Mouse (Mus musculus) adrenal gland, postnatal 36 days (tissue): ENCODE measurements around the gene Gtpbp3. TPM values are rescaled to one million over a fixed set of nuclear protein-coding genes. Genes with fewer than 3 reads are reported as not detected.

ENCODE experiments used
- DNase-seq, 2 experiments: peaks; one replicate each; pipeline ENCODE4 v3.0.0; 2021; ENCODE audit warnings: mixed read lengths in 1 of 2
- total RNA-seq, 2 experiments: library from RNA; stranded (reverse); gene quantifications; 2 replicates each; pipeline ENCODE4 v1.2.3; 2021

The Gtpbp3 gene
- total RNA-seq, 2 experiments from 2014 or later = 22.5 to 23.1 TPM

DNA sequence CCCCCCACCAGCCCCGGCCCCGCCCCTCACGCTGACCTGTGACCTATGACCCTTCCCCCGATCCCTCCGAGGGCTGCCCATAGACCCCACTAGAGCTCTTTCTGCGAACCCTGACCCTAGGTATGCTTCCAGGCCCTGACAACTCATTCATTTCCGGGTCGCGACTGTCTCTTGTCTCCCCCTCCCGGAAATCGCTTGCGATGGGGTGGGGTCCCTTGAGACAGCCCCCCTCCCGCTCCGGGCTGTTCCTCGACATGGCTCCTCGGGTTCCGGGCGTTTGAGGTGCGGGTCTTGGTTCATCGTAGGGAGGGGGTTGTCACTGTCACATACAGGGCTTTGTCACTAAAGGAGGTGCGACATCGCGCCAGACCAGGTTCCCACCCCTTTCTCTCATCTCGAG lies 18.5 kb upstream of the Gtpbp3 start:
- peak; percentile 37 to 59 for DNase-seq

DNA sequence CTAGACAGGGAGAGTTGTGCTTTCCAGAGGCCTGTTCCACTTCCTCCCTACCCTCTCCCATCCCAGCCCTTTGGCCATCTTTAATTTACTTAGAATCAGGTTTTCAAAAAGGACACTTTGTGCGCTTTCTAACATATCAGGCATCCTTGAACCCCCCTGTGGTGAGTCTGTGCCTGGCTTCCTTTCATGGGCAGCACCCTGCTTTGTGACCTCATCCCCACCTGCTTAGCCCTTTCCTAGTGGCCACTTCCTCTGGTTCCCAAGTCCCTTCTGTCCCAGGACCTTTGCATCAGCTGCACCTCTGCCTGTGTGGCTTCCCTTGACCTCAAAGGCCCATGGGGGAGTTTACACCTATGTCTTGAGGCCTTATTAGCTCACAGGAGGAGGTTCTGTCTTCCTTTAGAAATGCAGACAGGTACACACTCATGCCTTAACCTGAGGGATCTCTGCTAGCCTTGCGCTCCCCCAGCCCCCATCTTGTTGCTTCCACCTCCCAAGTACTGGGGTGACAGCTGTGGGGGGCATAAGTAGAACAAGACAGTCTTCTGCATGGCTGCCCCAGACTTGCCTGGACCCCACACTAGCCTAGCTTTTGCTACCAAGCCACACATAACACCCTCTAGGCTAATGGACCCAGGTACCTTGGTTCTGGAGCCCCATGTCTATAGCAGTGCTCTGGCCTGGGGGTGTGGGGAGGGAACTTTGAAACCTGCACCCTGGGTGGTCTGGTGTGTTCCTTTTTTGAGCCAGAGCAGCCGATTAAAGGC lies 17.6 kb upstream of the Gtpbp3 start:
- DNase-seq = no peak

DNA sequence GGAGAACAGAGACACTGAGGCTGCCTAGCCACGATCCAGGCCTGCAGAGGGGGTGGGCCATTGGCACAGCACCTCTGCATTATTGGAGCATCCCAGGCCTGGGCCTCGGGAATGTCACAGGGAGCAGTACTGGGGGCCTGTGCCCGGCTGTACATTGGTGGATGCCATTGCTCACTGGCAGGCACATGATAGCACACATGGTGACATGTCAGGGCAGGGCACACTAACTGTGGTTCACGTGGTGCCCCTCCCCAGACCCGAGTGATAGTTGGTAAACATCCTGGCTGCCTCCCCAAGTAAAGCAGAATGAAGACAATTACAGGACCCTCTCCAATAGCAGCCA lies 17.0 kb upstream of the Gtpbp3 start:
- DNase-seq = no peak

DNA sequence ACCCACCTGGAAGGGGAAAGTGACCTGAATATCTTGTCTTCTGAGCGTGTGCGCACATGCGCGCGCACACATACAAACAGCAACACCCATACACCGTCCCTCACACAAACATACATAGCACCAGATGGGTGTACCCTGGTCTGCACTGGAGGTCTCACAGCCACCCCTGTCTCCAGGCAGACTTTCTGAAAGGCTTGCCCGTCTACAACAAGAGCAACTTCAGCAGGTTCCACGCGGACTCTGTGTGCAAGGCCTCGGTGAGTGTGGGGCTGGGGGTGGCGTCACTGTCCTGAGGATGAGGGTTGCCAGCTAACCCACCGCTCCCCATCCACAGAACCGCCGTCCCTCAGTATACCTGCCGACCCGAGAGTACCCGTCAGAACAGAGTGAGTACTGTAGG lies 16.0 kb upstream of the Gtpbp3 start:
- DNase-seq = no peak

DNA sequence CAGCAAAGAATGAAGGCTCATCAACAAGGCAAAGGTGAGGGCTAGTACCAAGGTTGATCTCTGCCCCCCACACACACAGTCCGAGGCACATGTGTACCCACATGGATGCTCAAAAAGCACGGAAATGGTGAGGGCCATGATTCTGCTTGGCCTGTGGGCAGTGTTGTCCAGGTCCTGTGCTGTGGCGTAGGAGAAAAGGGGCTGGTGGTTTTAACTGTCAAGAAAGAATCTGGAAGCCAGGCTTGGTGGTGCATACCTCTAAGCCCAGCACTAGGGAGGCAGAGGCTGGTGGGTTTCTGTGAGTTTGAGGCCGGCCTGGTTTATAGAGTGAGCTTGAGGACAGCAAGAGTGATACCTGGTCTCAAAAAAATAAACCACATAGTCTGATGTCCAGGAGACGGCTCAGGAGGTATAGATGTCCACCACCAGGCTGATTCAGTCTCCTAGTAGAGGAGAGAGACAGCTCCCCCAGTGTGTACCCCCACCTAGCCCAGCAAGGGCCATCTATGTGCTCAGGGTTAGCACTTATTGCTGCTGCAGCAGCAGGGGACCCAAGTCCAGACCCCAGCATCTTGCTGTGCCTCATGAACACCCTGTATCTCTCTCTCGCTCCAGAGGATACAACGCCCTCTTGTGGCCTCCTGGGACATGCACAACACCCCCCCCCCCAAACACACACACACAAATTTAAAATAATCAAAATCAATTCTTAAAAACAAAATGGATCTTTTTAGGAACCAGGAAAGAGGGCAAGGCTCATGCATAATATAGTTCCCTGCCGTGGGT lies 15.1 kb upstream of the Gtpbp3 start:
- DNase-seq = no peak

DNA sequence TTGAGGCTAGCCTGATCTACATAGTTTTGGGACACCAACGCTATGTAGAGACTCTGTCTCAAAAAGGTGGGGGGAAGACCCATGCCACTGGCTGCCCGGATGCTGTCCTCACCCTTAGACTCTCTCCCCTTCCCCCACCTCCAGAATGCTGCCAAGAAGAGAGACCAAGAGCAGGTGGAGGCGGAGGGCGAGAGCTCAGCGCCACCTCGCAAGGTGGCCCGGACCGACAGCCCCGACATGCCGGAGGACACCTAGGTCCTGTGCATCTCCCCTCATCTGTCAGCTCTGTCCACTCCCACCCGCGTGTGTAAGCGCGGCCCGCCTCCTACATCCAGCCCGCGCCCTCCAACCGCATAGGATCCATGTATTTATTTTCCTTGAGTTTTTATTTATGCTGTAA lies 13.6 kb upstream of the Gtpbp3 start:
- DNase-seq = no peak

DNA sequence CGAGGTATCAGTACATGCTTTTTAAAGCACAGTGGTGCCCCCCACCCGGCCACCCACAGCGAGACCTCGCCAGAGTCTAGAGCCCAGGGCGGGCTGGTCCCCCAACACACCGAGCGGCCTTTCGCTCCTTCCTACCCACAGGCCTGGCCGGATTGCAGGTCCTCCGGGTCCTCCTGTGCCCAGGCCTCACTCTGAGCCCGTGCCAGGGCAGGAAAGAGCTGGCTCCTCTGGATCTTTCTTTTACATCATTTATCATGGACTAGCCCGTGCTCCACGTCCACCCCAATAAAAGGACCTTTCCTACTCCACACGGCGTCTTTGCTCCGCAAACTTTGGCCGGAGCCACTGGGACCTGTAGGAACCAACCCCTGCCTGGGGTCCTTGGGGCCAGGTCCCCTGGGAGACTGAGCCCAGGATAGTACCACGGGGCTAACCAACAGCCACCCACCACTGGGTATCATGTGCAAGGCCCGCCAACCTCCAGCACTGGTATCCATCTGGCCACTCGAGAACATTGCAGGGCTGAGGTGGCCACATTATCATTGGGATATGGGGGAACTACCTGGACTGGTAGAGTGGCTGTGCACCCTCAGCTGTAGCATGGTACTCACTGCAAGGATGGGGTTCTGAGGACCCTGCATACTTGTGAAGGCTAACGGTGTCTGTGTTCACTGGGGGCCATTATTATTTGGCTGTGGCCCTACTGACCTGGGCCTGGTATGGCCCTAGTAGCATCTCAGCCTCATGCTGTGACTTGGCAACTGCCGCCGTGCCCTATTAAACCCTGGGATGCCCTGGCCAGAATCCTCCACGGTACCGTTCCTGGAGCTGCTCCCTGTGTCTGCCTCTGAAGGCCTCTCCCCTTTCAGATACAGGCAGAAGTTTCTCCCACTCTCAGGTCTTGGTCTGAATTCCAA lies 12.9 kb upstream of the Gtpbp3 start:
- no peak for DNase-seq

DNA sequence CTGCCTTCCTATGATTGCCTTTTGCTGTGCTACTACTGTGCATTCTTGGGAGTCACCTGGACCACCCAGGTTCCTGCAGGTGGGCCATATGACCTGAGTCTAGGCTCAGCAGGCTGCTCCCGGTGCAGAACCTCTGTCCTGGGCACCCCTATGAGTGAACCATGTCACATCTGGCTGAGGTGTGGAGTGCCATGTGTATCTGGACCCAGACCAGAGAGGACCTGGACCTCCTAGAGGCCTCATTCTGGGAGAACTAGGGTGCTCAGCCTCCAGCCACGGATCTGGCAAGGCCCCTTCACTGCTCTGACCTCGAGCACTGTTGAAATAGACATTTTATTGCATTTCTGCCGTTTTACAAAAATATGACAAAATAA lies 12.2 kb upstream of the Gtpbp3 start:
- no peak for DNase-seq

DNA sequence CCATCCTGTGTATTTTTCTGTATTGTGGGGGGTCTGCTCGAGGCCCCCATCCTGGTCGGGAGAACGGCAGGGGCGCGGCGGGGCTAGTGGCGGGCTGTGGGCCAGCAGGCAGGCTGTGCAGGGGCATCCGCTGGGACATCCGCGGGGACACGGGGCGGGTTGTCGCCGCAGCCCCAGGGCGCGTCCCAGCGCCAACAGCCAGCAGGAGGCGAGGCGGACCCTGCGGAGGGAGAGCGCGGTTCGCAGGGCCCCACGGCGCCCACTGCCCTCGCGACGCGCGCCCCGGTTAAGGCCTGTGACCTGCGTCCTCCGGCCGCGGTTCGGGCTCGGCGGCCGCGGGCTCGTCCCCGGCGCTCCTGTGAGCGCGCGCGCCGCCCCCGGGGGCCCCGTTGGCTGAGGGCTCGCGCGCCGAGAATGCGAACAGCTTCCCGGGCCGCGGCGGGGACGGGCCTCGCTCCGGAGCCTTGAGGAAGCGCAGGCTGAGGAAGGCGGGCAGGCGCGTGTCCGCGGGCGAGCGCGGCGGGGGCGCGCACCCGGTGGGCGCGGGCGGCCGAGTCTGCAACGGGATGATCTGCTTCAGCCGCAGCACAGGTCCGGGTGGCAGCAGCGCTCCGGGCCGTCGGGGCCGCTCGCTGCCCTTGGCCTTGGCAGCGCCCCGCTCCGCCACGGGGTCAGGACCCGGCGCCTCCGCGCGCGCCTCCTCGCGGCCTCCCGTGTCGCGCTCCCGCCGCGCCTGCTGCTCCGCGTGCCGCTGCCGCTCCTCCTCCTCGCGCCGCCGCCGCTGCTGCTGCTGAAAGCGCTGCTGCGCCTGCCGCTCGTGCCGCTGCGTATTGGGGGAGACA lies 11.6 kb upstream of the Gtpbp3 start:
- DNase-seq = peak; percentile 90 to 94

DNA sequence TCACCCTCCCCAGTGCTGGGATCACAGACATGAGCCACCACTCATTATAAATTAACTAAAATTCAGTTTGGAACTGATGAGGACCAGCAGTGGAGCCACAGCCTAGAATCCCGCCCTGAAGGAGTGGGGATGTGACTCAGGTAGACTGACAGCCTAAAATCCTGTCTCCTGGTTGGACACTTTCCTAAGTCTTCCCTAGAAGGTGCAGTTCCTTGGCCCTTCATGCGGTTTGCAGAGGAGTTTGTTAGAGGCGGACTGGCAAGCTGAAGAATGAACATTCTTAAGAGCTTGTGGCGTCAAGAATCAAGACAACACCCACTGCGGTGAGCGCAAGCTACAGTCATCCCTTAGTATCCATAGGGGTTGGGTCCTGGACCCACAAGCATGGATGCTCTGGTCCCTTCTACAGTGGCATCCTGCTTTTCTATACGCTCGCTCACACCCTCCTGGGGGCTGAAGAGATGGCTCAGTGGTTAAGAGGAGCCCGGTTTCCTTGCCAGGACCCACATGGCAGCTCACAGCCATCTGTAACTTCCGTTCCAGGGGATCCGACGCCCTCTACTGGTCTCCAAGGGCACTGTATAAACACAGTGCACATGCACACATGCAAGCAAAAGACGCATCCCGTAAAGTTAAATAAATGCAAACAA lies 10.6 kb upstream of the Gtpbp3 start:
- no peak for DNase-seq

DNA sequence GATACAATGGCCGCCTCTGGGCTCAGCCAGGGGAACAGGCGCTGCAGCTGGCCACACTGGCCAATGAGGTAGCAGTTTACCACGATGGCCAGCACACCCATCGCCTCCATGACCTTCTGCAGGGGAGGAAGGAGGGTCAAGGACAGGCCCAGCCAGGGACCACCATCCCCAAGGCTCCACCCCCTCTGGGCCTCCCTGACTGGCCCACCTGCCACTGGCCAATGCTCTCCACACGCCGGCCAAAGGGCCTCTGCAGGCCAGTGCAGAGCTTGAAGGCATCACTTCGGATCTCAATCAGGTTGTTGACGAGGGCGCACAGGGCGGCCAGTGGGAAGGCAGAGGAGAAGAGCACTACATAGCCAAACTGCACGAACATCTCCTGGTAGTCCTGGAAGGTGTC lies 9.0 kb upstream of the Gtpbp3 start:
- no peak for DNase-seq

DNA sequence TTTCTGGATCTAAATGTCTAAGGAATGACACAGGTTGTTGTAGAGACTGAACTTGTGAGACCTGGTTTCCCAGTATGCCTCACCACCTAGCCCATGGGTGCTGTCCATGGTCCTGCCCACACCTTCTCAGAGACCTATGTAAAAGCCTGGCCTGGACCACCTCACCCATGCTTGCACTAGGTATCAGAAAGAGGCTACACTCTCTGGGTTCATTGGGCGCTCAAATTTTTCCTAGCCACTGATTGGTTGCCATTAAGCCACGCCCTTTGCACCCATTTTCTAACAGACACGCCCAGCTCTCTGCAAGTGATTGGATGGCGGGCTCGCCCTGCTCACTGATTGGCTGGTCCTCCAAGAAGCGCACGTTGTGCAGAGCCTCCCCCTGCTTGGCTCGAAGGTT lies 4.0 kb upstream of the Gtpbp3 start:
- DNase-seq = peak; percentile 50 to 64

DNA sequence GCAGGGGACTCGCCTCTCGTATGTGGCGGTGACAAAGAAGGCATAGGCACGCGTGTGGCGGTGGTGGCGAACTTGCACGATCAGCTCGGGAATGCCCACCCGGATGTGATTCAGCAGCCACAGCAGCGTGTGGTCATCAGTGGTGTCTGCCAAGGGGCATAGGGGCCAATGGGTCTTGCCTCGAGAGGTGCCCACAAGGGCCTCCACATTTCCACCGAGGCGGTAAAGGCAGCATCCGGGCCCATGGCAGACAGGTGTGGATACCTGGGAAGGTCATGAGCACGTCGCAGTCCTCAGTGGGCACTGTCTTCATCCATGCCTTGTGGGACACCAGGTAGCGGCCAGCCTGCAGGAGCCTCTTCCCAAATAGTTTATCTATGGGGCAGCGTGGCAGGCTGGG lies 3.2 kb upstream of the Gtpbp3 start:
- DNase-seq = no peak

DNA sequence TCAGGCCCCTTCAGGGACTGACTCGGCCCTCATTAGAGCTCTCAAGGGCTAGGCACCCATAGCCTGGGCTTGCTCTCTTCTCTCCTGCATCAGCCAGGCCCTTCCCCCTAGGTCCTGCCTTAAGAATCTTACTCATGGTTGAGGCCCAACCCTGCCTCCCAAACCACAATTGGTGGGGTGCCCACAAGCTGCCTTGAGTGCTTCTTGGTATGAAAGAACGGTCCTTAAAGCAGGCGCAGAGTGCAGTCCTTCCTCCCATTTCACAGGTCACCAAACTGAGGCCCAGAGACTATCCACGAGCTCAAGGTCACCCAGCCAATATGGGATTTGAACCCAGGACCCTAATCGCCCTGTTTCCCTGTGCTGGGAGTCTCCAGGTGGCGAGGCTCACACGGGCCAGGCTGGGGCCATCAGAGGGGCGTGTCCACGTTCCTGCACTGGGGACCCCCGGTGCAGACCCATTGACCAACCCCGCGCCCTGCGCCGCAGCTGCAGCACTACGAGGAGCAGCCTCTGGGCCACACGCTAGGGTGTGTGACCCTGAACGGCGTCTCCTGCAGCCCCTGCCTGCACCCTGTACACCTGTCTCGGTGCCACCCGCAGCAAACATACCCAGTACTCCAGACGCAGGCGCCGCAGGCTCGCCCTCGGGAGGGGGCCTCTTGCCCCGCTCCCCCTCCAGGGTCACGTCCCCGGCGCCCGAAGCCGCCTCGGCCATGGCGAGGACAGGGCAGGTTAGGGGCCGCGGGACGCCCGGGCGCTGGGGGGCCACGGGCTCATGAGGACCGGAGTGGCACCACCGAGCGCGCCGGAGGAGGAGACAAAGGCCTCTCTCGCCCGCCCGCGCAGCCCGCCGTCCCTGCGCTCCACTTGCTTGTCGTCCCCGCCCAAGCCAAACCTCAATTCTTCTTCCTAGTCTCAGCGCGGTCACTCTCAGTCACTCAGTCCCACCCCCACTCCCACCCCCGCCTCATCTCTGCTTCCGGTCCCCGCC lies 2.5 kb upstream of the Gtpbp3 start, which contains the start of gene Ano8:
Ano8 (minus strand) TSS at position 822 of the 994 bp plus-strand sequence.
- DNase-seq = peak; percentile 89 to 93

DNA sequence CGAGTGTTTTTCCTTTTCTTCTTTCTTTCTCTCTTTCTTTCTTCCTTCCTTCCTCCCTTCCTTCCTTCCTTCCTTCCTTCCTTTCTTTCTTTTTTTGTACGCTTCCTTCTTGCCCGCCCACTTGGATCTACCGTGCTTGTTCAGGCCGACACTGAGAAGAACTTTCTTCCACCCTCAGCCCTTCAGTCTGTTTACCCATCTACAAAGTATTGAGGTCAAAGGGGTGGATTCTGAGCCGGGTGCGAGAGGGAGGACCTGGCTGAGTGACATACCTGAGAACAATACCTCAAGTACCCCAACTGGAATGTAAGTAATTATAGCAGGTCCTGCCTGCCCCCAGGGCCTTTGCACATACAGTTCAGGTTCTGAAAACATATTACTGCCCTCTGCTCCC lies 1.8 kb upstream of the Gtpbp3 start:
- DNase-seq = no peak

DNA sequence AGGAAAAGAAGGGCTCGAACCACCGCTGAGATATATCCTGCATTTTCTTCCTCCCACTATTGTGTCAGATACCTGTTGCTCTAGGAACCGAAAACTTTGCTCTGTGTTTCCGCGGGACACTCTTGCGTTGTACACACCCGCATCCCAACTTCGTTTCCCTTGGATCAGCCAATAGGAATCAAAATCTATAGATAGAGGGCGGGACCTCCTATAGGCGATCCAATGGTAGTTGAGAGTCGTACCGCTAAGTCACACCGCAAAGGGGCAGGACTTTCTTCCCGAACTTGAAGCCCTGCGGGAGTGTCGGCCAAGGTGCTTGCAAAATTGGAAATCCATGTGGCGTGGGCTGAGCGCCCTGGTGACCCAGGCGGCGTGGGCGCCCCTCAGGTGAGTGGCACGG lies 551 bp downstream of the Gtpbp3 start:
- peak; percentile 86 to 87 for DNase-seq

DNA sequence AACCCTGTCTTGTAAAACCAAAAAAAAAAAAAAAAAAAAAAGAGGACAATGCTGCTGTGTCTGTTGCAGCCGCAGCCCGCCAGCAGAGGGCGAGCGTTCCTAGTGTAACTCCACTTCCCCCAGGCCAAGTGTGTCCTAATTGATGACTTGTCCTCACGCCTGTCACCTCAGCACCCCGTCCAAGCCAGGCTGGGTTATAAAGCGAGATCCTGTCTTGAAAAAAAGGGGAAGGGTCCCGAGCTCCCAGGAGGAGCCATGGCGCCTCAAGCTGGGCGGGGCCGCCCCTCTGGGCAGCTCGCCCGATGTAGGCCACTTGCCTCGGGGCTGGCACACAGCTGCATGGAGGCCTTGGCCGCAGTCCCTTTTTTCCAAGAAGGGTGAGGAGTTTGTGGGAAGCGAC lies 7.1 kb downstream of the Gtpbp3 start:
- DNase-seq = peak; percentile 90 to 93

DNA sequence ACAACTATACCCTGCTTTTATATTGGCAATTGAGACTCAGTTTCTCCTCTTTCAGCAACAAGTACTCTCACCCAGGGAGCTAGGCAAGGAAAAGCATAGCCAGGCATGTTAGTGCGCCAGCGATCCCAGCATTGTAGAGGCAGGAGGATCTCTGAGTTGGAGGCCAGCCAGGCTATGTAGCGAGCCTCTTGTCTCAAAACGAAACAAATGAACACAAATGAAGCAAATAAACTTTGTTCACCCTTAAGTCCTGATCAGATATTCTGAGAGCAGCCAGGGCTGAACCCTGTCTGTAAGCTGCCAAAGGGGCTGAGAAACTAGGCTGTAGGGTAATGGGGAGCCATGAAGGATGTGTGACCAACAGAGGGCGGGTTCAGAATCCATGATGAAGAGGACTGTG lies 7.9 kb downstream of the Gtpbp3 start:
- no peak for DNase-seq

DNA sequence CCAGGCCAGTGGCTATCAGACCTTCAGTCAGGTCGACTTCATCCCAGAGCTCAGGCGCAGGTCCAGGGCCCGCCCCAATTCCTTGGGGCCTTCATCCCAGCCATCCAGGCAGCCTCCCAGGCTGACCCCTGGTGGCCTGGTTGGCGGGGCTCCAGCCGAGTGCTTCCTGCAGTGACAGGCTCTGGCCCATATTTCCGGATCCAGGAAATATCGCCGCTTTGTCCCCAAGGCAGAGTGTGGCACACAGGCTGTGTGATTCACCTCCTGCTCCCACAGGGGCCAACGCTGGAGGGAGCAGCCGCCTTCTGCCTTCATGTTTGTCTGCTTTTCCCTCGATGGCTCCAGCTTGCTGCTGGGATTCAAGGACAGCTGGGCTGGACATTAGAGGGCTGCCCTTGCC lies 8.6 kb downstream of the Gtpbp3 start:
- DNase-seq = peak; percentile 99

DNA sequence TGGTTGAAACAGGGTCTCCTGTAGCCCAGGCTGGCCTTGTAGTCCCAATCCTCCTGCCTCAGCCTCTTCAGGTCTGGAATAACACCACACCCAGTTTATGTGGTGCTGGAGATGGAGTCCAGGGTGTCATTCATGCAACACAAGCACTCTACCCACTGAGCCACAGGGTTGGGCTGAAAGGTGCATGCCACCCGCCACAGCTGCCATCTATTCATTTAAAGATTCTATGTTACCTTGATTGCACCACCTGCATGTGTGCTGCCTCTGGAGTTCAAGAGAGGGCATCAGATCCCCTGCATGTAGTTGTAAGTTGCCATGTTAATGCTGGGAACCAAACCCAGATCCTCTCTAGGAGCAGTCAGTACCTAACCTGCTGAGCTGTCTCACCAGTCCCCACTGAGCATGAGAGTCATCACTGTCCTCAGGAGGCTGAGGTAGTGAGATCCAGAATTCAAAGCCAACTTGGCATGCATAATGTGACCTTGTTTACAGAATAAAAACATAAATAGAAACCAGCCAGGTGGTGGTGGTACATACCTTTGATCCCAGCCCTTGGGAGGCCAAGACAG lies 9.3 kb downstream of the Gtpbp3 start:
- DNase-seq = no peak
